Mouse (Mus musculus): ENCODE data around the gene Atf7.

- no peak for TF ChIP-seq CTCF (conservative IDR thresholded peaks at IDR 0.05 in 1 of 2, IDR thresholded peaks at IDR 0.05 in 1 of 2; ENCODE audit: low read depth in 2 of 2, low read length in 2 of 2)
- no peak for TF ChIP-seq EP300 (IDR thresholded peaks at IDR 0.05; ENCODE audit: low read length)
- TF ChIP-seq JUND (conservative IDR thresholded peaks at IDR 0.05; ENCODE audit: low read depth, low read length): no peak
Observed at GRCm38 (mm10) chr15:102651107-102651506, 25.8 kb upstream of the Atf7 start.

Measured in CH12.LX (cell line).